Mouse (Mus musculus) adrenal gland, adult 8-10 months (tissue): ENCODE measurements at regions not wholly inside any gene's neighbourhood (a gene's known extent, or its start where the extent isn't known, plus 50 kb on each side); places are given as distances from the start of the nearest gene placed in this dataset.

Experiments used
- DNase-seq: peaks from one replicate; pipeline ENCODE4 v3.0.0; 2022

- DNase-seq: no peak
Observed at GRCm38 (mm10) chr9:60931290-60931689, 136.9 kb downstream of the Uaca start.

GRCm38 (mm10) chr9:60936937-60937336 is 142.6 kb downstream of the Uaca start:
- no peak for DNase-seq

DNA sequence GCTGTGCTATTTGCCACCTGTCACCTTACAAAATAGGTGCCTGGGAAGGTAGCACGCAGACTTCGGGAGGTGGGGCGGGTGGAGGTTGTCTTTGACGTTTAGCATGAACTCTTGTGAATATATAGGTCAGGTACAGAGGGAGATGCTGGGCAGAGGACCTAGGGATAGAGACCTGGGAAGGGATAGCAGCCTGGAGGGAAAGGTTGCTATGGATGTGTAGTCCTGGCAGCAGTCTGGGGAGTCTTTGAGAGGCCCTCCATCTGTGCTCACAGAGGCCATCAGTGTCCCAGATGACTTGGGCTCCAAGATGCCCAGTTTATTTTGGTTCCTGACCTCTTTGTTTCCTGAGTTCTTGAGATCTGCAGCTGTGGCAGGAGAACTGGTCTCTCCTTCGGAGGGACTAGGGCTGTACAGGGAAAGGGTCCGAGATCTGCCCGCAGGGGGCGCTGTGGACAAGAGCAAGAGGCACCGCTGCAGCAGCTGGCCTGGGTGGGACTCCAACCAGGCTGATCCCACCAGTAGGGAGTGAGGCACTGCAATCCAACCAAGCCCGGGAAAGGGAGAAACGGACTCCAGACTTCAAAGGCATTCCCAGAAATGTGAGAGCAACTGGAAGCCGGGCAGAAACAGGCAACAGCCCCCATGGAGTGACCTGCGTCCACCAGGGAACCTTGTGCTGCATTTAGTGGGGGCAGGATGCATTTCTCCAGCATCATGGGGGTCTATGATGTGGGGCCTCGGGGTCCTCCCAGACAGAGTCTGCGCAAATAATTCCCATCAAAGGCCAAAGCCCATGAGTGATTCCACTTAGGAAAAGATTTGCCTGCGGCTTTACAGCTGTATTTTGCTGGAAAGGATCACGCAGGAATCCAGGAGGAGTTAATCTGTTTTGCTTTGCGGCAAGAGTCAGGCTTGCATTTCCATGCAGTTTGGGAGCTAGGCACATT is 145.8 kb downstream of the Uaca start:
- peak; percentile 43 for DNase-seq

- no peak for DNase-seq
Observed at GRCm38 (mm10) chr9:60947363-60947762, 153.0 kb downstream of the Uaca start.

GRCm38 (mm10) chr9:60948531-60949070 is 154.3 kb downstream of the Uaca start:
- DNase-seq: no peak

- DNase-seq: no peak
Observed at GRCm38 (mm10) chr9:60950161-60950560, 155.8 kb downstream of the Uaca start.

GRCm38 (mm10) chr9:60951071-60951561 is 156.8 kb downstream of the Uaca start:
- DNase-seq: no peak

DNA sequence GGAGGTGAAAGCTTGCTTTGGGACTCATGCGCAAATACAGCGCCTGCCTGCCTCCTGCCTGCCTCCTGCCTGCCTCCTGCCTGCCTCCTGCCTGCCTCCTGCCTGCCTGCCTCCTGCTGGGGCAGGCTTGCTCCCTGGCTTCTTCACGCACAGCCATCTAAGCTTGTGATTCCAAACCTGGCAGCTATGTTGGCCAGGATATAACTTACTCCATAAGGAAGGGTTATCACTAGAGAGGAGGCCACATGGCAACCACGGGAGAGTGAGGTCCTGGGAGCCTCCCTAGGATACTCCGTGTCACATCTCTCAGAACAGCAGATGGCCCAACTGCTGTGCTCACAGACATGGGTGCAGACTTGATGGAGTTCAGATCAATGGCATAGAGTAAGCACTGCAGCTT is 163.1 kb downstream of the Uaca start:
- no peak for DNase-seq

- no peak for DNase-seq
Observed at GRCm38 (mm10) chr9:60959537-60959936, 165.2 kb downstream of the Uaca start.

DNA sequence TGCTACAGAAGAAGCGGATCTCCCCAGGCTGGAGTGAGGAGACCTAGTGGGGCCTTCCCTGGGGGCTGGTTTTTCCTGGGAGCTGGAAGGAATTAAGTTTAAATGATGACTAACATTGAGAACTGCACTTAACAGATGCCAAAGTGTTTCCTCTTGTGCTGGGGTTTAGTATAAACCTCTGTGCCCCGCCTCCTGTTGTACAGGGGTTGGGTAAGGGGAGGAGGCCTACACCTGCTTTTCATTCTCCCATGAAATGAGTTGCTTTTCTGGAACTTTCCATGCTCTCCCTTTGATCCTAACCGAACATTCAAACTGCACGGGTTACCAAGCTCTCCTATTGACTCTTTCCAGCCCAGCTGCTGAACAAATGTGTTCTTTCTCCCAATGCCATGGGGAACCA is 167.7 kb downstream of the Uaca start:
- no peak for DNase-seq

DNA sequence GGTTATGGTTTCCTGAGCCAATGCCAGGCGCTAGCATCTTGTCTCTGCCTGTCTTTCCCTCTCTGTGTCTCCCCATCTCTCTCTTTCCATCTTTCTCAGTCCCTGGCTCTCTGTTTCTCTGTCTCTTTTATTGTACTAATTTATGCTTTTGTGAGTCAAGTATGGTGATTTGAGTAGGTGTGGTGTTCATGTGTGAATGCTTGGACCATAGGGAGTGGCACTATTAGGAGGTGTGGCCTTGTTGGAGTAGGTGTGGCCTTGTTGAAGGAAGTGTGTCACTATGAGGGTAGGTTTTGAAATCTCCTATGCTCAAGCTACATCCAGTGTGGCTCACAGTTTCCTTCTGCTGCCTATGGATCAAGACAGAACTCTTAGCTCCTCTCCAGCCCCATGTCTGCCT is 171.3 kb downstream of the Uaca start:
- DNase-seq: no peak

GRCm38 (mm10) chr9:60968281-60969031 is 174.1 kb downstream of the Uaca start:
- DNase-seq: no peak

GRCm38 (mm10) chr9:60972201-60972910 is 178.0 kb downstream of the Uaca start:
- DNase-seq: no peak

DNA sequence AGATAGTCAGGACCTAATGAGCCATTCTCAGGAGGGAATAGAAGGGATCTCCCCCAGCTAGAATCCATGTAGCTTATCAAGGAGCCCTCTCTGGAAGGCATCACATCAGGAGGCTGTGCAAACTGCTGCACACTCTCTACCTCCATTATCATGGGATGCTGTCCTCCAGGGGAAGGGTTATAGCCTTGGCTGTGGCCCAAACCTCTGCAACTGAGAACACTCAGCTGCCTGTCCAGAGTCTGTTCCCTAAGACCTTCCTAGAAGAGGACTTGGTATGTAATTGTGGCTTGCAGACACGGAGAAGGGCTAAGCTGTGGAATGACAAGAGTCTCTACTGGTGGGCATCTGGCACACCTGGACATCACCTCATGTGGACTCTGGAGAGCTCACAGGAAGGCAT is 180.2 kb downstream of the Uaca start:
- no peak for DNase-seq

GRCm38 (mm10) chr9:60982383-60983085 is 188.2 kb downstream of the Uaca start:
- peak; percentile 45 for DNase-seq

DNA sequence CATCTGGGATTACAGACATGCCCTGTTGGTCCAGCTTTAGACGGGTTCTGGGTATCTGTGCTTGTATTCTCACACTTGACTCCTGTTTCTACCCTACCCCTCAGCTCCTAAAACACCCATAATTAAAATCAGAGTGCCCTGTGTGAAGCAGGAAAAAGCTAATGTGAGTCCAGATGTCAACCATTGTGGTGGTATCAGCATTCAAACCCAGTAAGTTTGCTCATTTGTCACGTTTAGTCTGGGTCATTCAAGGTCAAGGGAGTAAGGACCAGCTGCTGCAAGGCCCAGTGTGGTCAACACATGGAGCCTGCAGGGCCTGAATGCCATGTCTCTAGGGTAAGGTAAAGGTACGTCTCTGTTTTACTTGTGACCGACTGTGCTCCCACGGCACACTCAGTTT is 188.9 kb downstream of the Uaca start:
- no peak for DNase-seq

- no peak for DNase-seq
Observed at GRCm38 (mm10) chr9:60988113-60988512, 193.8 kb downstream of the Uaca start.

DNA sequence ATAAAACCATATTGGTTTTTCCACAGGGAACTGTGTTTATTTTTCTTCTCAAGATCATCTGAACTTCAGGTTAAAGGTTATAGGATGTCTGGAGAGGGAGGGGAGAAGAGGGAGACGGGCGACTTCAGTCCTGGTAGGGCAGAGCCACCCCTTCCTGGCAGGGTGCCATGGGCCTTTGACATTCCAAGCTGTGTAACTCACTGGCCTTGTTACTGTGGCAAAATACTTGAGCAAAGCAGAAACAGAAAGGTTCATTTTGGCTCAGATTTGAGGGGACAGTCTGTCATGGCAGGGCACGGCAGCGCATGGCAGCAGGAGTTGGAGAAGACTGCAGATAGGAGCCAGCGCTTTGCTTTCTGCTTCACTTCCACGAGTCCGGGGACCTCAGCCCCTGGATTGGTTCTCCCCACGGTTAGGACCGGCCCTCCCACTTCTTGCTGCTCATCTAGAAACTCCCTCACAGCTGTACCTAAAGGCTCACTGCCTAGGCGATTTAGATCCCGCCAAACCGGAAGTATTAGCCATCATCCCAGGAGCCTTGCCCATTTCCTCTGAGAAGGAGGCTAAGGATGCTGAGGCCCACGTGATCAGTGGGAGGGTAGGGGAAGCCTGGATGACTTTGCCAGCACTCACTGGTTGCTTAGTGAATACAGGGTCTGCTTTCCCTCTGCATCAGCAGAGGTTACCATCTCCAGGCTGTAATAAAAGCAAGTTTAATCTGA is 195.5 kb downstream of the Uaca start:
- DNase-seq: peak; percentile 35

- DNase-seq: peak; percentile 22
Observed at GRCm38 (mm10) chr9:60991509-60991908, 197.2 kb downstream of the Uaca start.

GRCm38 (mm10) chr9:60993661-60994060 is 199.3 kb downstream of the Uaca start:
- no peak for DNase-seq

- no peak for DNase-seq
Observed at GRCm38 (mm10) chr9:60995096-60995495, 200.8 kb downstream of the Uaca start.
